Comparison of ENCODE assay signal across 22 mouse cellular contexts in the genomic region with DNA sequence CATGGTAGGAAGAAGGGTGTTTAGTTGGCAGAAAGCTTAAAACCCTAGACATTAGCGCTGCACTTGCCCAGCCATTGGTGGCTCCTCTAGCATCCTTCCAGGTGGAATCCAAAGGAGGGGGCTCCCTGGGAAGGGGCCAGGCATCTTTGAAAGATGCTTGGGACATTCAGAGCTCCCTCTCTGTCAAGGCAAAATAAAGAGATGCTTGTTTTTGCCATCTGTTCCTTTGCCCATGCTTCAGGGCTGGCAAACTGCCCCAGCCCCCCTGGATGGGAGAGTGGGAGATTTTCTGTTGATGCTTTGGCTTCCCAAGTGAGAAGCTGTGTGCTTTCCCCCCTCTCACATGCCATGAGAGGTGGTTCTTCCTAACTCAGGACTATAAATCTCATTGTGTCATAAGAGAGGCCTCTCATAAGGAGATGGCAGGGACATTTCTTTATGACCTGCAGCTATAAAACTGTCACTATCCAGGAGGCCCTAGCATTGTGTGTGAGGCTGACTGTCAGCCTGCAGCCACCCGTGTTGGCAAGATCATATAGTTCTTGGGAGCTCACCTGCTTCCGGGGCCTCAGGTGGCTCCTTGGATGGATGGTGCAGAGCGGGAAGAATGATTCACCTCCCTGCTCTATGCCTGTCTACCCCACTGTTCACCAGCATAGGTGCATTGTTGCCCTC. TPM values are rescaled to one million over a fixed set of nuclear protein-coding genes. Genes with fewer than 3 reads are reported as not detected.
DNase-seq lines count a peak whose midpoint lies in the region; ATAC-seq lines count a peak whose summit lies in the region.
"Had no signal": no experiment of that assay in that cellular context is flagged by ENCODE, and none has a peak within 500 bp of the region (broad histone marks: within the 10 kb centered on the region; RNA-seq: fewer than 3 reads in every experiment).

No protein-coding gene starts in this region.

- no peaks in the 10 kb centered on the region for H3K27me3 ChIP-seq in forebrain, embryonic 12.5 days
- H3K27me3 ChIP-seq in forebrain, embryonic 10.5 days (ENCODE audit: poor library complexity, severe bottlenecking): no peaks in the 10 kb centered on the region
- H3K27me3 ChIP-seq in forebrain, embryonic 14.5 days (replicated peaks; ENCODE audit: control insufficient read depth, insufficient read depth, low read length): no peaks in the 10 kb centered on the region
- no peaks in the 10 kb centered on the region for H3K27me3 ChIP-seq in intestine, embryonic 16.5 days (replicated peaks; ENCODE audit: control insufficient read depth, insufficient read depth, low read length)
- H3K27me3 ChIP-seq: embryonic facial prominence, embryonic 12.5 days; midbrain, embryonic 12.5 days had no signal

- no peak for DNase-seq in forebrain, embryonic 10.5 days (ENCODE audit: extremely low spot score, low spot score)
- peak; percentile 64 for DNase-seq in left cerebral cortex, postnatal 4 days
- DNase-seq in left cerebral cortex, adult 18-20 months (ENCODE audit: low spot score in 2 of 2): no peak
- peak; percentile 75 for DNase-seq in forebrain, embryonic 14.5 days (ENCODE audit: low spot score)
- no peak for DNase-seq in gastrocnemius, postnatal 14 days
- no peak for DNase-seq in urinary bladder, postnatal 4 days (ENCODE audit: low spot score in 2 of 2)
- DNase-seq: adrenal gland, postnatal 14 days; heart, adult 18-20 months; heart, postnatal 10 days; kidney, adult 9 months; lung, postnatal 14 days; spleen, adult 18-20 months; thymus, postnatal 4 days had no signal

- no peak overlapping the region for H3K4me2 ChIP-seq in forebrain, embryonic 12.5 days
- H3K4me2 ChIP-seq in forebrain, embryonic 14.5 days (ENCODE audit: low read length): no peak overlapping the region
- no peak overlapping the region for H3K4me2 ChIP-seq in intestine, embryonic 16.5 days (ENCODE audit: low read depth, low read length)
- H3K4me2 ChIP-seq: embryonic facial prominence, embryonic 12.5 days; midbrain, embryonic 12.5 days had no signal

- 91% methylated on average over 4 of the region's 4 CpGs for WGBS in forebrain, embryonic 12.5 days
- 94% methylated on average over 4 of the region's 4 CpGs for WGBS in forebrain, embryonic 10.5 days
- 75% methylated on average over 4 of the region's 4 CpGs for WGBS in forebrain, embryonic 14.5 days
- WGBS in intestine, embryonic 16.5 days: 76% methylated on average over 4 of the region's 4 CpGs

- peaks cover 5% of the 10 kb centered on the region; the same call in 1 of the 2 replicates for H3K4me1 ChIP-seq in forebrain, embryonic 12.5 days
- no peaks in the 10 kb centered on the region for H3K4me1 ChIP-seq in forebrain, embryonic 10.5 days
- H3K4me1 ChIP-seq in forebrain, embryonic 14.5 days (ENCODE audit: control insufficient read depth, insufficient read depth, low read length): peaks cover 11% of the 10 kb centered on the region
- no peaks in the 10 kb centered on the region for H3K4me1 ChIP-seq in intestine, embryonic 16.5 days (ENCODE audit: control insufficient read depth, insufficient read depth, low read length)
- H3K4me1 ChIP-seq: embryonic facial prominence, embryonic 12.5 days had no signal

- ATAC-seq in forebrain, embryonic 12.5 days (ENCODE audit: low FRiP score): 0 out of 2 replicates have a peak, but pooled peaks have one; percentile 24
- peak; percentile 76 for ATAC-seq in forebrain, embryonic 14.5 days
- peak; percentile 56; the same call in 1 of the 2 replicates for ATAC-seq in intestine, embryonic 16.5 days

- intact Hi-C loops in left cerebral cortex, postnatal 4 days (cut with DNase I): no loop called here
- intact Hi-C loops in gastrocnemius, postnatal 14 days (cut with DNase I; ENCODE audit: low total_unique reads): no loop called here

- no peak overlapping the region for H3K9ac ChIP-seq in forebrain, embryonic 12.5 days
- no peak overlapping the region for H3K9ac ChIP-seq in forebrain, embryonic 14.5 days (ENCODE audit: low read length)
- no peak overlapping the region for H3K9ac ChIP-seq in intestine, embryonic 16.5 days (ENCODE audit: low read depth, low read length)
- H3K9ac ChIP-seq: embryonic facial prominence, embryonic 12.5 days; liver, embryonic 14.5 days; midbrain, embryonic 12.5 days had no signal

- no peaks in the 10 kb centered on the region for H3K9me3 ChIP-seq in forebrain, embryonic 12.5 days
- H3K9me3 ChIP-seq in forebrain, embryonic 10.5 days: no peaks in the 10 kb centered on the region
- H3K9me3 ChIP-seq in forebrain, embryonic 14.5 days (replicated peaks; ENCODE audit: control insufficient read depth, low read length): no peaks in the 10 kb centered on the region
- H3K9me3 ChIP-seq in intestine, embryonic 16.5 days (ENCODE audit: control insufficient read depth, low read length): no peaks in the 10 kb centered on the region
- H3K9me3 ChIP-seq: embryonic facial prominence, embryonic 12.5 days; midbrain, embryonic 12.5 days had no signal

- no peak overlapping the region for H3K27ac ChIP-seq in forebrain, embryonic 12.5 days
- H3K27ac ChIP-seq in forebrain, embryonic 10.5 days: no peak overlapping the region
- H3K27ac ChIP-seq in forebrain, embryonic 14.5 days (ENCODE audit: low read depth, low read length): no peak overlapping the region; the same call in 1 of the 2 replicates
- no peak overlapping the region for H3K27ac ChIP-seq in intestine, embryonic 16.5 days (ENCODE audit: low read length)
- H3K27ac ChIP-seq: embryonic facial prominence, embryonic 12.5 days; liver, embryonic 14.5 days; midbrain, embryonic 12.5 days; stomach, postnatal 0 days had no signal

- no peak overlapping the region for H3K4me3 ChIP-seq in forebrain, embryonic 12.5 days (replicated peaks)
- no peak overlapping the region for H3K4me3 ChIP-seq in forebrain, embryonic 10.5 days
- H3K4me3 ChIP-seq in forebrain, embryonic 14.5 days (ENCODE audit: low read depth, low read length): no peak overlapping the region
- no peak overlapping the region for H3K4me3 ChIP-seq in intestine, embryonic 16.5 days (ENCODE audit: low read length)
- H3K4me3 ChIP-seq: embryonic facial prominence, embryonic 12.5 days; midbrain, embryonic 12.5 days had no signal

- peaks cover 49% of the 10 kb centered on the region for H3K36me3 ChIP-seq in forebrain, embryonic 12.5 days (replicated peaks)
- peaks cover 75% of the 10 kb centered on the region for H3K36me3 ChIP-seq in forebrain, embryonic 10.5 days (replicated peaks)
- H3K36me3 ChIP-seq in forebrain, embryonic 14.5 days (ENCODE audit: control insufficient read depth, insufficient read depth, low read length): peaks cover 39% of the 10 kb centered on the region
- H3K36me3 ChIP-seq in intestine, embryonic 16.5 days (ENCODE audit: control insufficient read depth, insufficient read depth, low read length): no peaks in the 10 kb centered on the region
- H3K36me3 ChIP-seq: embryonic facial prominence, embryonic 12.5 days; G1E had no signal

RNA-seq across cellular contexts. Expression of gene Igsf9b, which starts 38.1 kb away (rescaled TPM):
- polyA plus RNA-seq in forebrain, embryonic 12.5 days (2016; fragmentation: Nextera tagmentation; extraction: Ambion mirVana): 9.9 and 10.2 TPM in 2 replicates
- polyA plus RNA-seq in forebrain, embryonic 10.5 days (2016; fragmentation: Nextera tagmentation; extraction: Ambion mirVana): 6.3 and 6.8 TPM in 2 replicates
- 10 to 100 TPM; 38.0 to 41.0 TPM for total RNA-seq in left cerebral cortex, postnatal 4 days (2021)
- total RNA-seq in left cerebral cortex, adult 18-20 months (2021): 10 to 100 TPM; 64.8 to 67.9 TPM
- 5.1 and 7.5 TPM in 2 replicates for polyA plus RNA-seq in forebrain, embryonic 14.5 days (2014; fragmentation: Nextera tagmentation; extraction: Ambion mirVana)
- 4.1 and 4.2 TPM in 2 replicates for polyA plus RNA-seq in intestine, embryonic 16.5 days (2015; fragmentation: Nextera tagmentation; extraction: Ambion mirVana)
- total RNA-seq in gastrocnemius, postnatal 14 days (2021): 1 to 10 TPM; 2.8 to 5.5 TPM
- polyA plus RNA-seq: G1E had no signal

RNA-seq across cellular contexts. Expression of gene Spata19, which starts 59.5 kb away (rescaled TPM):
- polyA plus RNA-seq in forebrain, embryonic 12.5 days (2016; fragmentation: Nextera tagmentation; extraction: Ambion mirVana): not detected in 2 replicates
- polyA plus RNA-seq in forebrain, embryonic 10.5 days (2016; fragmentation: Nextera tagmentation; extraction: Ambion mirVana): not detected in 2 replicates
- total RNA-seq in left cerebral cortex, postnatal 4 days (2021): not detected
- total RNA-seq in left cerebral cortex, adult 18-20 months (2021): 1 to 10 TPM in 1 of 2 experiments, under 1 TPM in 1; 0.59 to 1.7 TPM
- 0.27 TPM in 1 of 2 replicates, not detected in the other for polyA plus RNA-seq in forebrain, embryonic 14.5 days (2014; fragmentation: Nextera tagmentation; extraction: Ambion mirVana)
- not detected in 2 replicates for polyA plus RNA-seq in intestine, embryonic 16.5 days (2015; fragmentation: Nextera tagmentation; extraction: Ambion mirVana)
- not detected for total RNA-seq in gastrocnemius, postnatal 14 days (2021)
- total RNA-seq: adrenal gland, postnatal 14 days; heart, adult 18-20 months; heart, postnatal 10 days; layer of hippocampus, postnatal 25 days had no signal
- polyA plus RNA-seq: C2C12; embryonic facial prominence, embryonic 12.5 days; G1E; liver, embryonic 14.5 days; midbrain, embryonic 12.5 days; stomach, postnatal 0 days had no signal

Comparison
In these comparisons a context has a peak if more than half of its experiments do, and no peak if none do; other contexts are left out.
1. DNase-seq: peak in left cerebral cortex, postnatal 4 days (single experiment) and forebrain, embryonic 14.5 days (single experiment); none in forebrain, embryonic 10.5 days (single experiment), left cerebral cortex, adult 18-20 months (0 of 2), gastrocnemius, postnatal 14 days (single experiment) and urinary bladder, postnatal 4 days (0 of 2).
2. ATAC-seq: peak in every context shown above with its lines; median percentile 76 in forebrain, embryonic 14.5 days; 56 in intestine, embryonic 16.5 days; 24 in forebrain, embryonic 12.5 days.